Mouse (Mus musculus): ENCODE measurements around the gene Psmd11.

DNA sequence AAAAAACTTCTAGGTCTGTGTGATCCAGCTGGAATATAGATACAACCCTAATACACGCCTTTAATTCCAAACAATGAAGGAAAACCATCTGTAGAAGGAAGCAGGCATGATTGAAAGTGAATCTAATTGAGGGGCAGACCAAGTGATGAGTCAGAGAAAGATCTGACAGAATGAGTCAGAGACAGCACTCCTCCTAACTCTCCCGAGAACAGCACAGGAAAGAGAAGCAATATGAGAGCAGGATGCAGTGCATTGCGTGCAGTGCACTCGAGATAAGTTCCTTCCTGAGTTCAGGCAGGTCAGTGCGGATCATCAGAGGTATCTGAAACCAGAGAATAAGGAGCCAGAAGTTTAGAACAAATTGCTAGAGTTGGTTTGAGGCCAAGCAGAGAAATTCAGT lies 11.3 kb upstream of the Psmd11 start:
- TF ChIP-seq GATA1 (IDR thresholded peaks at IDR 0.05; ENCODE audit: borderline replicate concordance, low read length) (no peak), FLI1 (IDR thresholded peaks at IDR 0.05; ENCODE audit: low read length) (no peak)

Measured in megakaryocyte, embryonic 14.5 days (primary cell).